Mouse (Mus musculus): Measurements from ENCODE around the gene Btbd1.
A peak's percentile ranks its signal among the peaks of the same experiment; 100 is the strongest.

Gene Btbd1

DNA sequence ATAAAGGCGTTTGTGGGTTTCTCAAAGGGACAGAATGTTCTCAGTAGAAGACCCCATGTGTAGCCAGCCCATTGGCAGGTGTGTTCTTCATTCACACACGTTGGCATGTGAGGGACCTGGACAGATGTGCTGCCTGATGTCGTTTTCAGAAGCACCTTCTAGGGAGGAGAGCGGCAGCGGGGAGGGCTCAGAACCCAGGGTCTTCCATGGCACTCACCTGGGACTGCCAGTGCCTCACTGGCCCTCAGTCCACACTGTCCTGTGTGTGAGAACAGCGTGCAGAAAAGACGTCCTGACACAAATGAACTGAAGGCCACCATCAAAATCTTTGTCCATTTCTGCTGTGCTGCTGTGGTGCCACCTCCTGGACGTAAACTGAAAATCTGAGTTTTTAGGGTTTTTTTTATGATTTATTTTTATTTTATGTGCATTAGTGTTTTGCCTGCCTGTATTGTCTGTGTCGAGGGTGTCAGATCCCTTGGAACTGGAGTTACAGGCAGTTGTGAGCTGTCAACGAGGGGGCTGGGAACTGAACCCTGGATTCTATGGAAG, 51.5 kb downstream of the Btbd1 start:
- peak in 1 of 2 experiments; percentile 32 for DNase-seq (ENCODE audit: low spot score in 2 of 2)

GRCm38 (mm10) chr7:81775325-81775724, 53.9 kb downstream of the Btbd1 start:
- no peak for DNase-seq (ENCODE audit: low spot score in 2 of 2)

- DNase-seq (ENCODE audit: low spot score in 2 of 2): no peak
Measured at GRCm38 (mm10) chr7:81772786-81773539, 56.3 kb downstream of the Btbd1 start.

- DNase-seq (ENCODE audit: low spot score in 2 of 2): no peak
Measured at GRCm38 (mm10) chr7:81763110-81763845, 66.0 kb downstream of the Btbd1 start.

- DNase-seq (ENCODE audit: low spot score in 2 of 2): peak; percentile 78 to 82
Measured at GRCm38 (mm10) chr7:81762180-81763109, 66.8 kb downstream of the Btbd1 start, which contains the start of gene Ramac. Ramac (plus strand) TSS chr7:81762925.

DNA sequence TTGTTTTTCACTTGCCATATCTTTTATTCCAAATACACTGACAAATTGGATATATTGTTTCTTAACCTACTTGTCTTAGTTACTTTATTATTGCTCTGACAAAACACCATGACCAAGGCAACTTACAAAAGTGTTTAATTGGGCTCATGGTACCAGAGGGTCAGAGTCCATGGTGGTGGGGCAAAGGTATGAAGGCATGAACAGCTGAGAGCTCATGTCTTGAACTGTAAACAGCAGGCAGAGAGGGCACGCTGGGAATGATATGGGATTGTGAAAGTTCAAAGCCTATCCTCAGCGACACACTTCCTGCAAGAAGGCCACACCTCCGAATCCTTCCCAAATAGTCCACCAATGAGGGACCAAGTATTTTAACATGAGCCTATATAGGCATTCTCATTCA, 81.3 kb downstream of the Btbd1 start:
- no peak for DNase-seq (ENCODE audit: low spot score in 2 of 2)

GRCm38 (mm10) chr7:81744145-81744544, 85.1 kb downstream of the Btbd1 start:
- DNase-seq (ENCODE audit: low spot score in 2 of 2): no peak
